Mouse (Mus musculus) c-Kit-positive CD71-positive TER-119-negative erythroid progenitor cells, embryonic 14.5 days (primary cell): ENCODE results near the gene Cnot1.
A peak's percentile ranks its signal among the peaks of the same experiment; 100 is the strongest.

Source experiments
- DNase-seq: peaks from one replicate; pipeline ENCODE4 v3.0.0-alpha.2; 2013; ENCODE audit warnings: low read depth

The Cnot1 gene

DNA sequence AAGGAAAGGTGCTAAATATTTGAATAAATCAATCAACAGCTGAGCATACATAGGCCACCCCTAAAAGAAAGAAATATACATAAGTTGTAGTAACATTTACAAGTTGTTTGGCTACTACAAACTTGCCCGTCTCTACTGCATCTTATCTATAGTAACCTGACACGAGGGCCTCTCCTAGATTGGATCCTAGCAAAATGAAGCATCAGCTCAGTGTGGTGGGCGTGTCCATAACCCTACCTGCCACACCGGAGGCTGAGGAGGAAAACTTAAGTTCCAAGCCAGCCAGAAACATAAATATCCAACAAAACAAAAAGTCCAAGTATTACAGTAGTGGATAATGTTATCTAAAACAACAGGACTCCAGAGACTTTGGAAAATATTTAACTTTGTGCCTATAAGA lies 79.6 kb downstream of the Cnot1 start:
- no peak for DNase-seq

DNA sequence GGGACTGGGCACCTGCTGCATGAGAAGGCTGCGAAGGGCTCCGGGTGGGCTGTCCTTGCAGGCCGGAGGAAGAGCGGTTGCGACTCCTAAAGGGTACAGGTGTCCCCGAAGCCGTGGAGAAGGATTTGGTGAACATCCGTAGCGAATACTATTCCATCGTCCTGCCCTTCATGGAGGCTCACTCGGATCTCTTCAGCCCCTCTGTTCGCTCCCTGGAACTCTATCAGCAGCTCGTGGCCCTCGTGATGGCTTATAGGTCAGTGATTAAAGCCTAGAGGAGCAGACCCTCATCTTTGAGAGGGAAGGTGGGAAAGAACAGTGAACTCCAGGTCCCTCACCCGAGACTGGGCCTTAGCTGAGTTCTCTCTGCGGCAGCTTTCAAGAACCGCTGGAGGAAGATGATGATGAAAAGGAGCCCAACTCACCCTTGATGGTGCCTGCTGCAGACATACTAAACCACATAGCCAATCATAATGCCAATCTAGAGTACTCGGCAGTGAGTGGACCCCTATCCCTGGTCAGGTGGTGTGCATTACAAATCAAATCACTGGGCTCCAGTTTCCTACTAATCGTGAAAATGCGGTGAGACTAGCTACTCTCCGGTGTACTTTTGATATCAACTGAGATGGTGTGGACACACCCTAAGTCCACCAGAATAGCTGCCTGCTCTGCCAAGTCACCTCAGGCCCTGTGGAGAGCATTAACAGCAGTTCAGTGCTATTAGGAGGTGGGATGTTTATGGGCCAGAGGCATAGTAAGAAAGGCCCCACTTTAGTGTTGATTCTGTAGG lies 90.5 kb downstream of the Cnot1 start:
- no peak for DNase-seq

DNA sequence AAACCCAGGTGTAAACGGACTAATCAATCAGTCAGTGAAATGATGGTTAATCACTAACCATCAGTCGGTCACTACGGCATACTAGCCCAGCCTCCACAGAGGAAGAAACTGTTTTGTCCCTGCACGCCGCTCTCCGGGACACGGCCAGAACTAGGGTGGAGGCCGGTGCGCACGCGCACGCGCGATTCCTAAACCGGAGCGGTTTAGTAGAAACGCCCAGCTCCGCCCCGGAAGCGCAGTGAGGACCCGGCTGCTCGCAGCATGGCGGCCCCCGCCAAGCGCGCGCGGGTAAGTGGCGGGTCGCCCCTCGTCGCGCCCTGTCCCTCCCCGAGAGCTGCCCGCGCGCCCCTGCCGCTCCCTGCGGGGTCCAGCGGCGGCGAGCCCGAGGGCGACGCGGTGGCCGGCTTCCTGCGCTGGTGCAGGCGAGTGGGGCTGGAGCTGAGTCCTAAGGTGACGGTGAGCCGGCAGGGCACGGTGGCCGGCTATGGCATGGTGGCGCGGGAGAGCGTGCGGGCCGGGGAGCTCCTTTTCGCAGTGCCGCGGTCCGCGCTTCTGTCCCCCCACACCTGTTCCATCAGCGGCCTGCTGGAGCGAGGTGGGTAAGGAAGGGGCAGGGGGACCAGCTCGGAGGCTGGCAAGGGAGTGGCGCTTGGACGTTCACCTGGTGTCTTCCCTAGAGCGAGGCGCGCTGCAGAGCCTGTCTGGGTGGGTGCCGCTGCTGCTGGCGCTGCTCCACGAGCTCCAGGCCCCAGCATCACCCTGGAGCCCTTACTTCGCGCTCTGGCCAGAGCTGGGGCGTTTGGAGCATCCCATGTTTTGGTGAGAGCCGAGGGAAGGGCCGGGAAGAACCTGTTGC lies 91.4 kb downstream of the Cnot1 start, which contains the start of gene Setd6:
Setd6 (plus strand) TSS at position 206 of the 856 bp plus-strand sequence.
- peak; percentile 85 for DNase-seq

DNA sequence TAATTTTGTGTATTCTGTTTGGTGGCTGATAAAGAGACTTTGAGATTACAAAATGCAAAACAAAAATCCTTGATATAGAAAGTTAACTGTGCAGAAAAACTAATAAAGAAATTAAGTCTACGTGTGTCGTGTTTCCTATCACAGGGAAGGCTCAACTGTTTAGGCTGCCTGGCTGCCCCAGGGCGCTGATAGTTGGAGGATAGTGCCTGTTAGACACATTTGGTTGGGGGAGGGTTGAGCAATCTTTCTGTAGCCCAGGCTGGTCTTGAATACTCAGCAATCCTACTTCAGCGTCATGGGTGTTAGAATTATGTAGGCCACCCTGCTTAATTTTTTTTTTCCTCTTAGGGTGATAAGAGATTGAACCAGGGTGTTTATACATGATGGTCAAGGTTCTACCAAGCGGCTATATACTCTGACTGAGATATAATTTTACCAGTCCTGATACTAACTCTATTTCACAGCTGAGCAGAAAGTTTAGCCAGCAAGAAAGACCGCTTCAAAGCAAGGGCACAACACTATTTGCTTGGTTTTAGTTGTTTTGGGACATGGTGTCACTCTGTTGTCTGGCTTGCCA lies 92.3 kb downstream of the Cnot1 start:
- no peak for DNase-seq

DNA sequence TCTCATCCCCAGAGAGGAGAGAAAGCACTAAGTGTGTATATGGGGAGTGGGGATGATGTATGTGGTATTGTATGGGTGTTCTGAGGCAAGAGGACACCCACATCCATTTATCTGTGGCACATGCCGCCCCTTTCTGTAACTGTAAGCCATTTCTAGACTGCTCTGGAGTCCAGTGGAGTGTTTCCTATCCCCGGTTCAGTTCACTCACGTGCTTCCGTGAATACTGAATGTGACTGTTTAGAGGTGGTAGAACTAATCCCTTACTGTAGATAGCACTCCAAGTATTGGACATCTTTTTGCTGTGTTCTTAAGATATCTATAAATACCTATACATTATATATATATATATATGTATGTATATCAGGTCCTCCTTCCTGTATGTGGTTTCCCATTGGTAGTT lies 92.9 kb downstream of the Cnot1 start:
- DNase-seq, result no peak

DNA sequence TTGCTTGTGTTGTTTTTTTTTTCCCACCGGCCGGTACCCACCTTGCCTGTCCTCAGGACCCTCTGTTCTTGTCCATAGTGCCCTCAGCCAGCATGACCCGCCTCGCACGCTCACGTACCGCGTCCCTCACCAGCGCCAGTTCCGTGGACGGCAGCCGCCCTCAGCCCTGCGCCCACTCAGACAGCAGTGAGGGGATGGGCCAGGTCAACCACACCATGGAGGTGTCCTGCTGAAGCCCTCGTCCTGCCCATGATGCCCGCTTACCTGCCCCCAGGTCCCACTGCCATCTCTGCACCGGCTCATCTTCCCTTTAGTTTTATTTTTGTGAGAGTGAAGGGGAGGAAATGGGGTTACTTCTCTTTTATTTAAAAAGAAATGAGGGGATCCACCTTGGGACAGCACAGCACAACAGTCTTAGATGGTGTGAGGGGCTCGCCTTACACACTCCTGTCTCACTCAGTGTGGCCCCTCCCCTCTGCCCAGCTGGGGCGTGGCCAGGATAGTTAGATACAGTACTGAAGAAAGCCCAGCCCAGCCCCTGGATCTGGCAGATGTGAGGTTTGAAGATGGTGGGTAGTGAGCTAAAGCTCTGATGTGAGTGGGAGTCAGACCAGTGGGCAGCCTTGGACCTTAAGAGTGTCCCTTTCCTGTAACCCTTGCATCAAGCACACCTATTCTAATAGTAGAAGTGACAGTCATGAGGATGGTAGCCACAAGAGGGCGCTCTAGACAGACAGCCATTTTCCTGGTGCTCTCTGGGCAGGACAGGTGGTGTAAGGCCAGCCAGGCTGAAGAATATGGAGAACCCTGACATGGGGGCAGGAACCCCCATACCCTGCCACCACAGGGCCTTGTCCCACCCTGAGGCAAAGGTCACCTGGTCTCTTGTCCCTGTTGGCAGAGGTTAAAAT lies 93.9 kb downstream of the Cnot1 start:
- peak; percentile 79 for DNase-seq

DNA sequence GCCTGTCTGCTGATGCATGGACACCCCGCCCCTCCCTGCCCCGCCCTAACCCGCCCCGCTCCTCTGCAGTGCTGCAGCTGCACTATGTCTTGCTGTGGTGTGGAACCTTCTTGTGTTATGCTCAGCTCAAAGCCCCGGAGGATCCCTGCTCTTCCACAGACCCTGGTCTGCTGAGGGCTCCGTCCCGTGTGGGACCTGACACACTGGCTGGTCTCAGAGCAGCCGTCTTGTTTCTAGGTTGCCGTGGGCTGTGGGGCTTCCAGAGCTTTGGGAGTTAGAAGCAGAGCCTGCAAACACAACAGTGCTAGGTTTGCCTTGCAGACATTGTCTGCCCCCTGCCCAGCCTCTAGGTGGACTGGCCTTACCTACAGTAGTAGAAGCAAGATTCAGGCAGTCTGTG lies 94.9 kb downstream of the Cnot1 start:
- DNase-seq, result no peak

DNA sequence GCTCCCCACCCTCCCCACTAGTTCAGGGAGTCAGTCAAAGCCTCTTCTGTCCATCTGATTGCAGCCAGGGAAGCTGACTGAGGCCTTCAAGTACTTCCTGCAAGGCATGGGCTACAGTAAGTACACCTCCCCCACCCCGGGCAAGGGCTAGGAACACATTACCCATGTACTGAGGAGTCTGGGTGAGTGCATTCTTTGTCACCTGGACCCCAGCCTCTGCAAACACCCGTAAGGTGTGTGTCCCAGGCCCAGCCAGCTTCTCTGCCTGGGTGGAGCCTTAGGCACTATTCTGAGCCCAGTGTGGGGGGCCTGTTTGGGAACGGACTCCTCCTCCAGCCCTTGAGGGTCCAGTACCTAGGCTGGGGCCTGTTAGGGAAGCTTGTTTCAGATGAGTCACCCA lies 96.2 kb downstream of the Cnot1 start:
- DNase-seq, result no peak

DNA sequence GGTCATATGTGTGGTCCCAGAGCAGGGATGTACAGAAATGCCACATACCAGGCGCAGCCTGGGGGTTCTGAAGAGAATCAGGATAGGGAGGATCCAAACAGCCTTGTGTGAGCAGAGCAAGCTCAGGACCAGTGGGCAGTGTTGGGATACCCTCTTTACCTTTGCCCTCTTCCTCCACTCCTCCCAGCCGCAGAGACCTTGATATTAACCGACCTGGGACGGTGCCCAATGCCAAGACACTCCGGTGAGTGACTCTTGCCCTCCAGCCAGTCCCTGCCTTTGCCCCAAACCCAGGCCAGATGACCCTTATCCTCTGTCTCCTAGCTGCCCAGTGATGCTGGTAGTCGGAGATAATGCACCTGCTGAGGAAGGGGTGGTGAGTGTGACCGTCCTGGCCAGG lies 97.7 kb downstream of the Cnot1 start:
- DNase-seq, result no peak

DNA sequence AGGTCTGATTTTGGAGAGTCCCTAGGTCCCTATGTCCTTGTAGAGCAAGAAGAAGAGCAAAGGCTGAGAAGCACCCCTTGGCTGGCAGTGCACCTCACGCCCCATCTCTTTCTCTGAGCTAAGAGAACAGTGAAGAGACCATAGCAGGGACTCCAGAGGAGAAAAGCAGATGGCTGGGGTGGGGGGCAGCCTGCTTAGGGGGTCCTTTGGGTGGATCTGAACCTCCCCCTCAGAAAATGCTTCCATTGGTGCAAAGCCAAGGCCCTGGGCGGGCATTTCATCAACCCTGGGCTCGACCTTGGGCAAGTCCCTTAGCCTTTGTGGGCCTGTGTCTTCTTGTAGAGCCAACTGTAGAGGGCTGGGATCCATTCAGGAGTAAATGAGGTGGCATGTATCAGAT lies 102.7 kb downstream of the Cnot1 start:
- no peak for DNase-seq

DNA sequence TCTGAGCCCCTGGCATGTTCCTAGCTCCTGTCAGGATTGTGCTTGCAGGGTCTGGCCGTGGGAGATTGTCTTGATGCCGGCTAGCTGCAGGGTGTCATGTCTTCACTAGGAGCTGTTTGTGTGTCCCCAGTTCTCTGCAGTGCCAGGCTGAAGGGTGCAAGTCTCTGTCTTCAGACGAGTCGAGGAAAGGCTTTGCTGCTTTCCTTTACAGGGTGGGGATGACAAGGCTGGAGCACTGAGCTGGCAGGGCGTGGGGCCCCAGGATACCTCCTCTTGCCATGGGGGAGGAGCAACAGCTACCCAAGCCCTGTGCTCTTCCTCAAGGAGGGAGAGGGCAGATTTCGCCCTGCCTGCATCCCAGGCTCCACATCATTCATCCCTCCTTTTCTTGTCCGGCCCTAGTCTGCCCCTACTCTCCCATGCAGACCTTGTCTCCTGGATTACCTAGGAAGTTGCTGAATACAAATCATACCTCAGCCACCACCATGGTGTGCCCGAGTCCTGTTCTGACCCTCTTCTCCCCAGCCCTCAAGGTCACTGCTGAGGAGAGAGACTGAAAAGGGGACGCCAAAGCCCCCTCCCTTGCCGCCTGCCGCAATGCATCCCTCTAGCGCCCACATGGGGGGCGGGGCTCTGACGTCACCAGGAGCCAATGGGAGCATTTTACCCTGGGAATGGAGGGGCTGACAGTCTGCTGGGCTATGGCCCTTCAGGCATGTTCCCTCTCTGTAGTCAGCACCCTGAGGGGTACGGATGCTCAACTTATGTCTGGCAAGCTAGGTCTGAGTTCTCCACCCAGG lies 103.6 kb downstream of the Cnot1 start:
- no peak for DNase-seq

DNA sequence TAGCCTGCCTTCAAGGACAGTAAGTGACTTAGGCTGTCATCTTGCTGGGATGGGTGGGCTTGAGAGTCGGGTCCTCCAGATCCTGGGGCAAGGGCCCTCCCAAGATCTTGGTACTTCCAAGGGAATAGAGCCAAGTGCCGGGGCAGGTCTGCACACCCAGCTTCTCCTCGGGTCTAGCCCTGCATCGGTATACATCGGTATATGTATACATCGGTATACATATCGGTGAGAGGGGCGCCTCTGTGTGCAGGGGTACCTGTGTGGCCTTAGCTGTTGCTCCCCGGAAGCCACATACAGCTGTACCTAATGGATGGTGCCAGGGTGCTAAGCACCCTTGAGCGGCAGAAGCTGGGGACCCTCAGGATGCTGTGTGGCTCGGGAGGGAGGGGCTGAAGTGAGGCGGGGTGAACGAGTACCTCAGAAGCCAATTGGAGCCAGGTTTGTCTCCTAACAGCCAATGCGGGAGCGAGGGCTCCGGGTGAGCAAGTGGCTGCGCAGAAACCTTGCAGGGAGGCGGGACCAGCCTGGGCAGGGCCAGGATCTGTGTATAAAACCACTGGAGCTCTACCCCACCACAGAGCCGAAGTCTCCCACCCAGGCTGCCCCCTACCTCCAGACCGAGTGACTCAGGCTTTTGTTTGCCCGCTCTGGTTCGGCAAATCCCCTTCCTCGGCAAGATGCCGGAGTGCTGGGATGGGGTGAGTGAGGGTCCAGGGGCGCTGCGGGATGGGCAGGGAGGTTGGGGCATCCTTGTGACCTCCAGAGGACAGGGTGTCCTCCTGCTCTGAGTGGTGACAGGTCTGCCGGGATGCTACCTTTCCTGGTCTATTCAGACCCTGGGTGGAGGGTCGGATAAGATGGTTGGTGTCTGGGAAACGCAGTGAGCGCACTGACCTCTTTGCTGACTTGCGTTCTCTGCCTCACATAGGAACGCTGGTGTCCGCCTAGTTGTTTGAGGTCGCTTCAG lies 104.5 kb downstream of the Cnot1 start:
- peak; percentile 65 for DNase-seq

DNA sequence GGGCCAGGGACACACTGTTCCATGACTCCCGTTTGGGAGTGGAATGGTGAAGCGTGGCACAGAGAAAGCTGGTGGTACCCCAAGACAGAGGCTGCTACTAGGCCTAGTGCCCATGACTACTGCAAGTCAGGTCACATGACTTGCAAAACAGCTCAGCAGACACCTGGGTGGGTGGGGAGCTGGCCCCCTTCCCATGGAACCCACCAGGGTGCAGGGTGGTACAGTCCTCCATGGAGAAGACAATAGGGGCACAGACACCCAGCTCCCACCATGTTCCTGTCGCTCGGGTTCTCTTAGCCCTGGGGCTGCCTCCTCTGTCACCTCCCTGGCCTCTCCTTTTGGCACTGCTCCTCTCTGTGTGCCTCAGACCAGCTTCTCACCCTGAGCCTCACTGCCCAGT lies 105.5 kb downstream of the Cnot1 start:
- no peak for DNase-seq

DNA sequence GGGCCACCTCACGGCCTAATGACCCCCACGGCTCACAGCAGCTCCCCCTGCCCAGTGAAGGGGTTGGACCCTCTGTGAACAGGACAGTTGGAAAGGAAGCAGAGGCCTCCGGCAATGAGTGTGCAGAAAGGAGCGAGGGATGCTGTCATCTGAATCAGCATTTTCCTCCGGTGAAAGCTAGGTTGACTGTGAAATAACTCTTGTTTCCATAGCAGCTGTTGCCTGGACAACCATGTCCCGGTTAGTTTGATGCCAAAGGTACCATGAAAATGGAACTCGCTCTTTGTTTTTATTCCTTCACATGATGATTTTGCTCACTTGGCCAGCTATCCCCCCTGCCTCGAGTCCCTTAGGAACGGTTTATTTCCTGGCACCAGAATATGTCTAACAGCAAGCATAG lies 107.0 kb downstream of the Cnot1 start:
- no peak for DNase-seq

DNA sequence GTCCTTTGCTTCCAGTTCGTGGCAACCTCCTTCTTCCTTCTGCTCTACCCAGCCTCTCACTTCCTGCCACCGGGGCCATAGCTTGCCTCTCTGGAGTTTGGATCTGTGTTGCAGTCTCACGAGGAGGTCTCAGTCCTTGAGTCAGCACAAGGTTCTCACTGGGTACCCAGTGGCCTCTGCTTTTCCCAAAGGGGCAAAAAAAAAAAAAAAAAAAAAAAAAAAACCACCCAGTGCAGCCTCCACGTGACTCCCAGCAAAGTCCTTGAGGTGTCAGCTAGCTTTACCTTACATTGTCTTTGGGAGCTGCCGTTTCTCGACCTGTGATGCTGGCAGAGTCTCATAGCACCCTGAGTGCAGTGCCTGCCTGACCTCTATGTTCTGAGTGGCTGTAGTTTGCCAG lies 109.1 kb downstream of the Cnot1 start:
- DNase-seq, result no peak

DNA sequence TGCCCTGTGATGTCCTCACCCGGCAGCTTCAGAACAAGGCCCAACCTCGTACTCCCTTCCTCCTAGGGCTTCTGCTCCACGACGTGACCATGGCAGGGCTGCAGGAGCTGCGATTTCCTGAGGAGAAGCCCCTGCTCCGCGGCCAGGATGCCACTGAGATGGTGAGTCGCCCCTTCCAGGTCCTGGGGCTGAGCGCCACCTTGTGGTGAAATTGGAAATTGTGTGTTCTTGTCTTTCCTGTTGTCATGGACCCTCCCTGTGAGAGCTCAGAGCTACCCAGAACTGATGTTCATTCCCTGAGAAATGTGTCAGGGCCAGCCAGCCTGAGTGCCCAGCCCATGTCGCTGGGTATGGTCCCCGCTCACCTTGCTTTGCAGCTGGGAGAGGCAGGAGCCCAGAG lies 110.1 kb downstream of the Cnot1 start:
- no peak for DNase-seq

DNA sequence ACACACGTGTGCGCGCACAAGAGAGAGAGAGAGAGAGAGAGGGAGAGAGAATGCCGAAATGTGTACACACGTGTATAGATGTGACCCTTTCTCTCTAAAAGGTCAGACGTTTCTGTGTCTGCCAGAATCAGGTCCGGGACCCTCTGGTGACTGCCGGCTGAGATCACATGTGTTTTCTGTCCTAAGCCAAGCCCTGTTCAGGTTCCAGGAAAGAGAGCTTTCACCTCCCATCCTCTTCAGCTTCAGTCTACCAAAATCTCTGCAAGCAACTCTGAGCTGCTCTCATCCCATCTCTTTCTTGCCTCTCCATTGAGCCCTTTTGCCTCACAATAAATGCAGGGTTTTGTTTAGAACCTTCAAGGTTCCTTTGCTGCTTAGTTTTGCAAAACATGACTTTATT lies 110.6 kb downstream of the Cnot1 start:
- DNase-seq, result no peak

DNA sequence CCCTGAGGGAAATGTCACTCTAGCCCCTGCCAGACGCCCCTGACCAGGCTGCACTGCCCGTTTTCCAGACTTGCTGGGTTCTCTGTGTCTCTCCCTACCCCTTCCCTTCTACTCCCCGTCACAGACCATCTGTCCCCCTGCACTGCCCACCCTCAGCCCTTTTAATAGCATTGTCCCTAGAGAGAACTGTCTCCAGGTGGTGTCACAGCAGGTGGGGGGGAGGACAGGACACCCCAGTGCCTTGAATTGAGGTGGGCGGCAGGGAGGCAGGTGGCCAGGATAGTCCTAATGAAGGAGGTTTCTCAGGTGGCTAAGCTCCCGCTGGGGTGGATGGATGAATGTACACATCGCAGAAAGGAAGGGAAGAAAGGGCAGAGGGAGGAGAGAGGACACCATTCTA lies 112.6 kb downstream of the Cnot1 start:
- no peak for DNase-seq

DNA sequence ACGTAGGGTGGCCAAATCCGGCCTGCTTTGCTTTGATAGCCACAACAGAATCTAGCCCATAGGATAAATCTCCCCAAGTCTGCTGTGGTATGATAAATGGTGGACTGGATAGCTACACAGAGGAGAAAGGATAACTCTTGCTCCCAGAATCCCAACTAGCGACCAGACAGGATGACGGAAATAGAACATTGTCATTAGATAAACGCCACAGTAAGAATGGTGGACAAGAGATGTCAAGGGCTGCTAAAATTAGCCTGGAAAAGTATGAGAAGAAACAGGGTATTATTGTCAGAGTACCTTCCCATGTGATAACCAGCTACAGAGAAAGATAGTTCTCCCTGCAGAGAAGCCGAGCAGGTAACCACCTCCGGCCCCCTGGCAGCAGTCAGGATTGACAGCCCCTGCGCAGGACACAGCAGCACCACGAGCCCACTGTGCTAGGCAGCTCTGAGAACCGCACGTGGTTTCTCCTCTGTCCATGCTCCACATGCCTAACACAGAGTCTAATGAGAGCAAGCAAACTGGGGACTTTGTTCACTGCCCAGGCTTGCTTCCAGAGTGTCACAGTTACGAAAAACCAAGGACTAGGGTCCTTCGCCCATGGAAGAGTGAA lies 116.2 kb downstream of the Cnot1 start:
- no peak for DNase-seq
